Mouse (Mus musculus) CD4-positive helper T cell, adult 2 months (primary cell): Measurements from ENCODE around the gene Gsto2.

Experiments used
- DNase-seq: peaks from one replicate; pipeline ENCODE4 v3.0.0-alpha.2; 2012; ENCODE audit warnings: low read depth, missing footprints, low spot score

Gene Gsto2

DNA sequence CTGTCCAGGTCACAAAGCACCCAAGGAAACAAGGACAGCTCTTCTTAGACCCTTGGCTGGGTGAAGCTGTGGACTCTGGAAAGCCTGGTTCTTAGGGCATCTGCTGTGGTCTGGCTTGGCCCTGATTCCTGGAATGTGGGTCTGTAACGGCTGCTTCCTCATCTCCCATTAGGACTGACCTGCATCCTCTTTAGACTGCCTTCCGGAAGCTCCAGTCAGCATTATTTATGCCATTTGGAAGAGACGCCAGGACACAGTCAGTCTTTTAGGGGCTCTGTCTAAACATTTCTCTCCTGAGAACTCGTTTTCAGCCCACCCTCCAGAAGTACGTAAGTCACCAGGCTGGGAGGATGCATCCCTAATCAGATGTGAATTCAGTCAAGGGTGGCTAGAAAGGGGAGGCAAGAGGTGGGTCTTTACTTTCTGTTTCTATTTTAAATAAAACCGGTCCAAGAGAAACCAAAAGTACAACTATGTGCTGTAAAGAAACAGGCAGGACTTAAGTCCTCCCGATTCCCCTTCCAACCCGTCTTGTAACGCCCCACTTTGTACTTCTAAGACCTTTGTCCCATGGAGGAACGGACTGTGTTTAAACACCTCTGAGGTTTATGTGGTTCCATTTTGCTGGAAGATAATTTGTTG lies 25.3 kb downstream of the Gsto2 start:
- peak; percentile 50 for DNase-seq

DNA sequence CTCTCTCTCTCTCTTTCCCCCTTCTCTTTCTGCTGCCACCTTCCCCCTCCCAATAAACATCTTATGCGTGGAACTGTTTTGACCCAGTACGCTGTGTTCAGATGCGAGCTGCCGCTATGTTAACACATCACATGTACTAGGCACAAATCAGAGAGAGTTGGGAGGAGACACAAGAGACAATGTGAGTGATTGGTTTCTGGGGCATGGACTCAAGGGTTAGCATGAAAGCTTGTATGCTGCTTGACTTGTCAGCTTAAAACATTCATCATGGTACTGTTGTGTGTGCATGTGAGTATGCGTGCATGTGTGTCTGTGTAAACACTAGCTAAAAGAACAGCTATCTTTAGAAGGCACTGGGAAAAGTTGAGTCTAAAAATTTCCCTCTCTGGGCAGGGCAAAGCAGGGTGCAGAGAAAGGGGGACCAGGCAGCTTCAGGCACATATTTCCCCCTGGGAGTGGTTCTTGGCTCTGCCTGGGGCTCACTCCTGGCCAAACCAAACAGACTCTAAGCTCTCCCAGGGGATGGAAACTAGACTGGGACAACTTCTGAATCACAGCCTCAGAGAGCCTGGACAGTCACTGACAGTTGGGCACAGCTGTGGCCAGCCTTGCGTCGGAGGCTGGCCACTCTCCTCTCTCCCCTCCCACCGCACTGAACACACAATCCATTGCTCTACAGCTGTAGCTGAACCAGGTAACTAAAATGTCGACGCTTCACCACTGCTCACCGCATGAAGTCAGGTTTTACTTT lies 26.4 kb downstream of the Gsto2 start:
- no peak for DNase-seq

DNA sequence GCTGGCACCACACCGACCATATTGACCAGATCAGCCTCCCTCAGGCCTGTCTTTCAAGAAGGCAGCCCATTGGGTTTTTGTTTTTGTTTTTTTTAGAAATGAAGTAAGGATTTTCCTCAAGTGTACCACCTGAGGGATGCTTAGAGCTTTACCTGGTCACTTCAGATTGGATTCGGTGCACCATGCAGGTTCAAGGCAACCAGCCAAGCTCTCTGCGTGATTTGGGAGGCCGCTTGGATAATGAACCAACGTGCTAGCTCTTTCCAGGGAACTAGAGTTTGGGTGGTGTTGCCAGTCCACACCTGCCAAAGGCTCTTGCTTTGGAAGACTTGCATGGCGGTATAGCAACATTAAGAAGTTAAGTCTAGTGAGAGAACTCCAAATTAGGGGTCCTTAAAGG lies 27.8 kb downstream of the Gsto2 start:
- DNase-seq = no peak

DNA sequence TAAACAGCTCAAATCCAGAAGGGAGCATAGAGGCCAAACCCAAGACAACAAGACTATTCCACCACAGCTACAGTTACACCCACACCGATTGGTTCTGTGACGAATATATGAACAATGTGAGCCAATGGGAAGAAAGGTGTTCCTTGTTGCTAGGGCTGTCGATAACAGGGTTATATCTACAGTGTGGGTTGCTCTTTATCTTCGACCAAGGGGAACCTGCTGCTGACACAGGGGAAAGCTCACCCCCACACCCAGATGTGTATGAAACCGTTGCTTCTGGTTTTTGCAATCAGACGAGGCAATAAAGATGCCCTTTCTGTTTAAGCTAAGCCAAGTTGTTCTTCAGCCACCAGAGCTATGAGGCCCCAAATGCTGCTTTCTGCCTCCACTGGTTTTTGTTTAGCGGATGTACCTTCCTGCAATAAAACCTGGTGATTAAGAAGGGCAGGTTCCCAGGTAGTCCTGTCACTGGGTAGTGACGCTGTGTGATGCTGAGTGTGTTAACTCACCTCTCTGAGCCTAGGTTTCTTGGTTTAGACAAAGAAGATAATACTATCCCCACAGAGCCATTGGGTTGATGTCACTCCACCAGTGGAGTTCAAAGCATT lies 33.2 kb downstream of the Gsto2 start:
- DNase-seq = peak; percentile 29

DNA sequence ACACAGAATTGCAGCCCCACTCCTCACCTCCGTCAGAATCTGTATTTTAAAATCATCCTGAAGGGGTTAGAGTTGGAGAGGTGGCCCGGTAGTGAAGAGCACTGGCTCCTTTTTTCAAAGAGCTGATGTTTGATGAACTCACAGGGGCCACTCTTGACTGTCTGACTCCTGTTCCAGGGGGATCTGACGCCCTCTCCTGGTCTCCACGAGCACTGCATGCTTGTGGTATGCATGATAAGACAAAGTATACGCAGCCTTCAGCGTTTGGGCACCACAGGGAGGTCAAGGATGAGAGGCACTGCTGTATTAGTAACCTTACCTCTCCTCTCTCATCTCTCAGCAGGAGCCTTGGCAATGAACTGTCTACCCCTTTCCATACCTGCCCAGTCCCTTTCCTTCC lies 34.7 kb downstream of the Gsto2 start:
- no peak for DNase-seq

DNA sequence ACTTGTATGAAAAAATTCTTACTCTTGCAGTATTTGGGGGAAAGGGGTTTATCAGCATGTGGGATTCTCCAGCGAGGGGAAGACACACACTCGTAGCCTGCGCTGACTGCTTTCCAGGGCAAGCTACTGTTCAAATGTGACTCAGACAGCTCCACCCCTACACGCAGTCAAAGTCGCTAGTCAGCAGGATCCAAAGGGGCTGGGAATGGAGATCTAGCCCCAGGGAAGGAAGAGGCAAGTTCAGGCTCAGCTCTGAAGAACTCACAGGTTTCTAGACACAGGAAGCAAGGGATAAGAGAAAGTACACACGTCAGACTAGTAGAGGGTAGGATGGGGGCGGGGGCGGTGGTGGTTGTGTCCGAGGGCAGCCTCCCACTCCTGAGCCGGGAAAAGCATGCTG lies 35.2 kb downstream of the Gsto2 start:
- no peak for DNase-seq

DNA sequence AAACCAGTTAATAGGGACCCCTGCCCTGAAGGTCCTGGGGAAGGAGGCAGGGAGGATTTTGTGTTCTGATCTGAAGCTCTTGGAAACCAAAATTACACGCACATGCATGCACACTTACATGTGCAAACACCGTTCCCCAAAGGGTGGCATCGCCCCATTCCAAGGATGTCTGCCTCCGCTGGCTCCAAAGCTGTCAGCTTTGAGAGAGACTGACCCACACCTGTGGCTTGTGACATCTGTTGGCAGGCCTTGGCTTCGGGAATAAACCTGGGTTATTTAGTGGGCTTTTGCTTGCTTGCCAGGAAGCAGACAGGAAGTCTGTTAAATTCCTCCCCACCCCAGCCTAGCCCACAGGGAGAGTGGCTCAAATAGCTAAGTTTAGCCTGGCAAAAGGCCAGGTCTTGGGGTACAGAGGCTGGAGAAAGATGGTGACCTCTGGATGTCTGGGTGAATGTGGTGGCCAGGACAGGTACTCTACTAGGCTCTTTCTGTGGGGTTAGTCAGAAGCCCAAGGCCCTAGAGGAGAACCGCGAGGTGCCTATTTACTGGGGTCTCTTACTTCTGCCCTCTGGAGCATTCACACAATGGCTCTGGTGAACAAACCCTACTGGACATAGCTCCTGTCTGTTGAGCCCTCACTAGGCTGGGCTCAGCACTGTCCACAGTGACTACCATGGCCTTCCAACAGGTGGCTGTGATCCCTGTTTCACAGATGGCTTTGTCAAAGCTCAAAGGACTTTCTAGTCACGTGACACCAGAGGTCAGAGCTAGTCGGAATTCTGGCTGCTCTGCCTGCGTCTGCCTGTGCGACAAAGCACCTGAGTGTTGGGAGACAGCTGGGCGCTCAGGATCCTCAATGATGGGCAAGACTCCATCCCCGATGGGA lies 37.2 kb downstream of the Gsto2 start:
- DNase-seq = no peak

DNA sequence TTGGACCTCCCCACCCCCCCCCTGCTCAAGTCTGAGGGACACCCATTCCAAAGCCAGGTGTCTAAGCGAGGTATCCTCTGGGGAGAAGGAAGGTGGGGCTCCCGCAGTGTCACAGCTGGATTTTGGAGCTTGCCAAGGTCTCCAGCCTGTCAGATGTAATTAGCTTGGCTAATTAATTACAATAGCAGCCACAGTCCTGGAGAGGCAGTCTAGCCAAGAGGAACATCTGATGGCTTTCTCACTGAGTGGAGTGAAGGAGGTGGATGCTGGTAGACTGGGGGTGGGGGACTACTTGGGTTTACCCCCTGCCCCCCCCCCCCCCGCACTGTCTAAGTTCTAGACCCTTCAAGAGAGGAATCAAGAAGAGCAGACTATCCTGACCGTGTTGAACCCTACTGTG lies 38.3 kb downstream of the Gsto2 start:
- DNase-seq = no peak

DNA sequence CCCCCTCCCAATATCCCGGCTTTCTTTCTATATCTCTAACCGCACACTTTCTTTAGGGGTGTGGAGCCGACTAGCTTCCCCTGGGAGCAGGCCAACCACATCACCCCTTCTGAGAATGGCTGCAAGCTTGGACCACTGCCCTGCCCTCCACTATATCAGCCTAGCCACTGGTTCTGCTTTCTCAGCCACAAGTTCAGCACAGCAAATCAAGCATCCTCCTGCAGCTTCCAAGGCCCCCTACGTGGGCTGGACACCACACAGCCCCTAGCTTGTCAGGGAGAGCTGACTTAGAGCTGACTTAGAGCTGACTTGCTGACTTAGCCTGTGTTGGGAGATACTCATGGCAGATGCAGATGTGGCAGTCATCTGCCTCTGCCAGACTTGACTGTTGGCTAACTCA lies 39.7 kb downstream of the Gsto2 start:
- no peak for DNase-seq

DNA sequence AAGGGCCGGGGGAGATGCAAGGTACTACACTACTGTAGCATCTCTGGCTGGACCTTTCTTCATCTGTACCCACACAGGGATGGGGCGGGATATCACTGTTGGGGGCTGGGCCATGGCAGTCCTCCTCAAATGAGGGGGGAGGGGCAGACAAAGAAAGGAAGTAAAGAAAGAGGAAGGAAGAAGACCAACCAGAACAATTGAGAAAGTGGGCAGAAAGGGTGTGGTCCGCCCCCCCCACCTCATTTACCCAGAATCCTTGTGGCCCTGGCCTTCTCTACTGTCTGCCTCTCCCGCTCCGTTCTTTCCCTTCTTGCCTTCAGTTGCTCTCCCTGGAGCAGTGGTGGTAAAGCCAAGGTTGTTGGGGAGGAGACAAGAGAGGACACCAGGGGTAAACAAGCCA lies 40.3 kb downstream of the Gsto2 start:
- no peak for DNase-seq

DNA sequence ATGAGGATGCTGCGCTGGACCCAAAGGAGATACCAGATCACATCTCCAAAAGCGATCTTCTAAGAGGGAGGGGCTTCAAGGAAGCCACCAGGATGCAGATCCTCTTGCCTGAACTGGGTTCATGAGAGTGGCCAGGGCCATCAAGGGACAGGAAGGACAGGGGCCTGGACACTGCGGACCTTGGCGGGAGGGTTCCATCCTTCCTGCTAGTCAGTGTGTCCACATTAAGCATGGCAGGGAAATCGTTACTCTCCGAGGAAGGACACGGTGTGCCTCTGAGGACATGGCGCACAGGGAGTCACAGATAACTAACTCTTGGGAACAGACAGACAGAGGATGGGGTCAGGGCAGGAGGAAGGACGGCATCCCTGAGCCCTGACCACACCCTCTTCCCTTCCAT lies 42.3 kb downstream of the Gsto2 start:
- DNase-seq = no peak

DNA sequence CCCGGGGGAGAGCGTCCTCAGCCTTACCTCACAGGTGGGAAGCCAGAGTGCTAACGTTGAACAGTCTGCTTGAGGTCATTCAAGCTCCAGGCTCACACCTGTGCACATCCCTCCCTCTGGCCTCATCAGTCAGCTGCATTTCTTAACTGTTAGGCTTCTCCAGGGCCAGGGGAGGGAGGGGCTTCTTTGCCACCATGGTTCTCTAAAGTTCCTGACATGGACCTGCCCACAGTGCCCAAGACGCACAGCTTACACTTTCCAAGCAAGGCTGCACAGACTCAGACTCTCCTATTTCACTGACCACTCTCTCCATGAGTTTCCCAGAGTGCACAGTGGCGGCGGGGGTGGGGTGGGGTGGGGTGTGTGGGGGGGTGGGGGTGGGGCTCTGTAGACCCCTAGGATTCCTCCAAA lies 43.6 kb downstream of the Gsto2 start:
- no peak for DNase-seq

DNA sequence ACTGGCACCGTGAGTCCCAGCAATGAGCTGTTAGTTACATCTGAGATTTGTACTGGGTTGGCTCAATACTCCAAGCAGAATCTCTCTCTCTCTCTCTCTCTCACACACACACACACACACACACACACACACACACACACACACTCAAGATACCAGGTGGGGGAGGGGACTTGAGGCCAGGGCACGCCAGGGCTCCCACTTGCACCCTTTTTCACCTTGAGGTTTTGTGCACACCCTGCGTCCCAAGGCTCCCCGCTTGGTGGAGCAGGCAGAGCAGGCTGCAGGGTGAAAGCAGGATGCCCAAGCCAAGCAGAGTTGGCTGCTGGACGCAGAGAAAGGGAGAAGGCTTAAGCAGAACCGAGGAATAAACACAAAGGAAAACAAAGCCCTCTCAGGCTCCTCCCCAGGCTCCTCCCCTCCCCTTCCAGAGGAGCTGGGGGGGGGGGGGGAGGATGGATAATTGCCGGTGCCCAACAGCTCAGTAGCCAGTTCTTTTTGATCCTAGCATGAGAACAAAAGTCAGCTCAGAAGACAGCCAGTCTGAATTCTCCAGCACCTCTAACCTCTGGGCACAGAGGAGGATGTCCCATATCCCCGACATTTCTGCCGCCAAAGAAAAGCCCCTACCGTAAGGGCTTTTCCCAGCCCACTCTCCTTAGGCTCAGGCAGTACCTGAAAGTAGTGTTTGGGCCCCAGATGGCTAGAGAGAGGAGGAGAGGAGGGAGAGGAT lies 44.2 kb downstream of the Gsto2 start:
- DNase-seq = no peak

DNA sequence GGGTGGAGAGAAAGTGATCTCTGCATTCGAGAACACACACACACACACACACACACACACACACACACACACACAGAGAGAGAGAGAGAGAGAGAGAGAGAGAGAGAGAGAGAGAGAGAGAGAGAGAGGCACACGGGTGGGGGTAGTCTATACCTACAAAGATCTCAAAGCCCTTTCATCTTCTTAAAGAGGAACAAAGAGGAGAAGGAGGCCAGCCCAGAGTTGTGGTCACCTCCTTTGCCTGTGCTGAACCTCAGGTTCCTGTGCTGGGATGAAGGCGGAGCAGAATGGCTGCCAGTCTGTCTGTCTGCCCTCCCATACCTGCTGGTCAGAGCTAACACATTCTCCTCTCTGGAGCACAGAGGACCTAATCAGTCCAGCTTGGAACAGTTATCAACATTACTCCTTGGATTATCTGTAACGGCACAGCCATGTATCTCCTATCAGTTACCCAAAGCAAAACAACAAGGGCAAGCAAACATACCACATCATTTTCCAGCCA lies 44.8 kb downstream of the Gsto2 start:
- DNase-seq = peak; percentile 87

DNA sequence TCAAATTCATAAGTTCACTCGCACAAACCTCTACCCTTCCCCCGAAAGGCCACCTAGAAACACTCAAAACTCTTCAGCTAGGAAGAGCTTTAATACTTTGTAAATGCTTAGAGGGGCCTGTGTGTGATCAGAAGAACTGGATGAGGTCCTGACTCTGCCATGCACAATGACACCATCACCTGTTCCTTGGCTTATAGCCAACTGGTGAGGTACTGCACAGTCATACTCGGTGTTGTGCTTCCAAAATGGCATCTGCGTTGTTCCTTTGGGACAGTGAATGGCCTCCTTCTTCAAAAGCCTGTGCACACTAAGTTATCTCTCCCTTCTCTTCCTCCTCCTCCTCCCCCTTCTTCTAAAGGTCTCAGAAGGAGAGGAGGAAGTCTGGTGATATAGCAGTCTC lies 45.4 kb downstream of the Gsto2 start:
- peak; percentile 62 for DNase-seq

DNA sequence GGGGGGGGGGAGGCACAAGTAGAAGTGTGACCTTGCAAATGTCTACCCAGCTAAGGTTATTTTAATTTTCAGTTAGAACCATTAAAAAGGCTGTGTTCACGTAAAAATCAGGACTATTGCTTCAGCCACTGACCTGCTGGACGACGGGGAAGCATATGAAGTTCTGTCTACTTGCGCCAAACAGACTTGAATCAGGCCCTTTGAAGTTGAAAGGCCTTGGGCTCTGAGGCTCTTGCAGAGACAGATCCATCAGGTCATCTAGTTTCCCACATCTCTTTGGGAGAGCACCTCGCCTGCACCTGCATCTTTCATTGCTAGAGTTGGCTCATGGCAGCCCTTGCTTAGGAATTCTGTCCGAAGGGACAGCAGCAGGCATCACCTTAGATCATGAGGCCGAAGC lies 48.0 kb downstream of the Gsto2 start:
- no peak for DNase-seq

DNA sequence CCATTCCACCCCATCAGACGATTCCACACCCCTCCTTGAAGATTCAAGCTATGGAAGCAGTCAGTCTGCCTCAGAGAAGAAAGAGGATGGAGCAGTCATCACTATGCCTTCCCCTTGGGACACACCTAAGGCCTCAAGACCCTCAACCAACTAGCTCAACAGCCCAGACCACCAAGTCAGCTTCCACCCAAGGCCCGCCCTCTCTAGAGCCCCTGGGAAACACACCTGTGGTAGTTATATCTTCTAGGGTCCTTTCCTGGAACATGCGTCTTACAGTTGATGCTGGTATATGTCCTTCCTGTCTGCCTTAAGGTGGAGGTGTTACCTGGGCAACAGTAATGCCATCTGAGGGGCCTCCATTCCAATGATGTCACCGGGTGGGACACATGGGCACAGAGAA lies 48.9 kb downstream of the Gsto2 start:
- no peak for DNase-seq

DNA sequence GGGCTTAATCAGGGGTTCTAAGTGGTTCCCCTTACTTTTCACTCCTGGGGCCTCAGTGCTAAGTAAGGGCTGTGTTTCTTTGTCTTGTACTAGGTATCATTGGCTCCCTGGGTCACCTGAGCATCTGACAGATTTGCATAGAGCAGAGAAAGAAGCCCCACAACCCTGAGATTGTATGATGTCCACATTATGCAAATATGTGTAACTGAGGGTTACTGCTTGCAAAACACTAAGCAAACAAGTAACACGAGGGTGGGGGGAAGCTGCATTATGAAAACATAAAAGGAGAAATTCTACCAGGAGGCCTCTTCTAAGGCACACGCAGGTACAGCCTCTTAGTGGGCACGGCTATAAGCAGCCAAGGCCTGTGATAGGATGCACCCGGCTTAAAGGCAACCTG lies 49.9 kb downstream of the Gsto2 start:
- DNase-seq = peak; percentile 72

DNA sequence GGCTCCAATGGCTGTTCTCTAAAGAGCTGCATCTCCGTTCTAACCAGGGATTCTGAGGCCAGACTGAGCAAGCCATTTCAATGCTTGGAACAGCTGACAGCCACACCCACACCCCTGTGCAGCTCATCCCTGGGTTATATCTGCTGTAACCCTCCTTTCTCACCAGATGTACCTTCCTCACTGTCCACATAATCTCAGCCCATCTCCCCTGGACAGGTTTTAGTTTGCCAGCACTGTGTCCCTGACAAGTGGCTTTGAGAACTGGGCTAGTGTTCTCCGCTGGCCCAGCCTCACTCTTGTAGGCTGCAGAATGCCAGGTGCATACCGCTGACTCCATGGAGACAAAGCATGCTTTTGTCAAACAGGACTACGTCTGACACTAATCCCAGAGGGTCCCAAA lies 52.1 kb downstream of the Gsto2 start:
- DNase-seq = no peak

DNA sequence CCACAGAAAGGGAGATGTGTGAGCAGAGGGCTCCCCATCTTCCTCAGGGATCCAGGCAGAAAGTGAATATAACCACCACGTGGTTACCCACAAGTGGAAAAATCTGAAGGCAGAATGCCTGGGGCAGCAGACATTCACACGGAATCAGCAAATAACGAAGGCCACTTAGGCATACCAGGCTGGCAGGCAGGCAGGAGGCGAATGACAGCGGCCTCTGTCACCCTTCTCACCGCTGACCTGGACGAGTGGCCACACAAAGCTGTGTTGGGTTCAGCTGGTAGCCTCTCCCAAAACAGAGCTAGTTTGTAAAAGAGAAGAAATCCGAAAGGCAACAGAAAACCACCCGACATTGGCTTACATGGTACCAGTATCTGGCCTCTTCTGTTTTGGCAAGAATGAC lies 52.7 kb downstream of the Gsto2 start:
- no peak for DNase-seq

DNA sequence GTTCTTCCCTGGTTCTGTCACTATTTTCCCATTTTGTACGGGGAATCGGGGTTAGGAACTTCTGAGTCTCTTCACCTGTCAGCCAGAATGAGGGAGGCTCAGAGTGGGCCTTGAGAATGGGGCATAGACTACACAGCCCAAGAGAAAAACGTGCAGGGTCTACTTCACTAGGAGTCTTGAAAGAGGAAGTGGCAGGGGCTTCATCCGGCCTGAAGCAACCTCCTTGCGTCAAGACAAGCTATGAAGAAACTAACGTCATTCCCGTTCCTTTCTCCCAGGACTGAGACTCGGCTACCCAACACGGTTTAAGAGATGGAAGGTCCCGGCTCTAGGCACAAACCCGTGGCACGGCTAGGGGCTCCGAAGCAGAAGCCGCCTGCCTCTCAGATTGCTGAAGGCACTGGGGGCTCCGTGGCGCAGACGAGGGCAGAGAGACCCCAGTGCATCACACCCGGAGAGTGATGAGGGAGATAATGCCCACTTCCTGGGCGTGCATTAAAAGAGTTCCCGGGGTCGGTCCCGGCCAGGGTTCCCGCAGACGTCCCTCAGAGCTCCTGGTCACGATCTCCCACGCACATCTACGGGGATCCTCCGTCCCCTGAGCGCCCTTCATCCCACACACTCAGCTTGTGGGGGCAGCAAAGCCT lies 53.2 kb downstream of the Gsto2 start:
- peak; percentile 64 for DNase-seq
